Mouse (Mus musculus) heart, embryonic 13.5 days (tissue): Measurements from ENCODE around the gene Trim44. TPM values are rescaled to one million over a fixed set of nuclear protein-coding genes. Genes with fewer than 3 reads are reported as not detected.

Experiments used
- ATAC-seq: fragments of 200-750 bp; cut with Nextera tagmentation; 2 replicates; pipeline ENCODE4 v1.8.0; 2017; ENCODE audit warnings: moderate TSS enrichment; ENCODE audit not compliant: insufficient number of reproducible peaks, low FRiP score, low TSS enrichment; ENCODE audit errors: extremely low read depth
- H3K27ac ChIP-seq: fragments of 300-500 bp; sonication (generic); replicated peaks from 2 replicates; pipeline ENCODE4 v1.5.1; 2015; ENCODE audit warnings: moderate library complexity, mild to moderate bottlenecking, inconsistent platforms
- H3K27me3 ChIP-seq: fragments of 300-500 bp; sonication (generic); replicated peaks from 2 replicates; pipeline ENCODE4 v1.6.1; 2015; ENCODE audit warnings: mild to moderate bottlenecking, inconsistent platforms
- H3K36me3 ChIP-seq: fragments of 300-500 bp; sonication (generic); 2 replicates; pipeline ENCODE4 v1.6.1; 2015; ENCODE audit warnings: mild to moderate bottlenecking, inconsistent platforms
- H3K4me1 ChIP-seq: fragments of 300-500 bp; sonication (generic); 2 replicates; pipeline ENCODE4 v1.6.1; 2015; ENCODE audit warnings: inconsistent platforms
- H3K4me2 ChIP-seq: fragments of 300-500 bp; sonication (generic); 2 replicates; pipeline ENCODE4 v1.6.1; 2015; ENCODE audit warnings: inconsistent platforms, mild to moderate bottlenecking, moderate library complexity
- H3K4me3 ChIP-seq: fragments of 300-500 bp; sonication (generic); 2 replicates; pipeline ENCODE4 v1.5.1; 2015; ENCODE audit warnings: moderate library complexity, mild to moderate bottlenecking, inconsistent platforms
- H3K9ac ChIP-seq: fragments of 300-500 bp; sonication (generic); 2 replicates; pipeline ENCODE4 v1.6.1; 2015; ENCODE audit warnings: inconsistent platforms, mild to moderate bottlenecking, moderate library complexity
- H3K9me3 ChIP-seq: fragments of 300-500 bp; sonication (generic); 2 replicates; pipeline ENCODE4 v1.6.1; 2016; ENCODE audit warnings: inconsistent platforms
- WGBS: fragments of 180-500 bp; shearing (Covaris S2); methylation state at CpG from one replicate; pipeline ENCODE4 v1.1.7; 2015; ENCODE audit warnings: mixed read lengths; 5-methylcytosine and 5-hydroxymethylcytosine counted together
- polyA plus RNA-seq: library from polyadenylated mRNA; unstranded; fragments of >200 nt; fragmentation: Nextera tagmentation; extraction: Ambion mirVana; gene quantifications from 2 replicates; pipeline ENCODE4 v1.2.1, GENCODE M21; 2015

The Trim44 gene
- polyA plus RNA-seq, 1 experiment from 2014 or later = 17.7 TPM

DNA sequence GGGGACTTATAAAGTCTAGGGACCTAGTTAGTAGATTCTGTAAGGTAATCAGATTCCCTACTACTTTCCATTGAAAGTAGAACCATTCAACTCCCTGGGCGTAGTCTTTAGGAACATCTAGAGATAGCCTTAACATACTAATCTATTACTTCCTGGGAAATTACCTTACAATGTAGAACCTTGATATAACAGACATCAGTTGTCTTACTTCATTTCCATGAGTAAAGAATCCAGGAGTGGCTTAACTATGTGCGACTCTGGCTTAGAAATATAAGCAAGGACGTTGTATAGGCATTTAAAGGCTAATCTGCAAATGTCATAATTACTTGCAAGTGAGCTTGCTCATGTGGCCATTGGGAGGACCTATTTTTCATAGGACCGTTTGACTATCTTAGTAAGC, 4.3 kb downstream of the Trim44 start:
- Histone ChIP-seq H3K27ac (no peak overlapping the region), H3K27me3 (no peaks in the 10 kb centered on the region), H3K36me3 (peaks cover 6% of the 10 kb centered on the region; the same call in 1 of the 2 replicates), H3K9ac (no peak overlapping the region), H3K4me1 (peaks cover 39% of the 10 kb centered on the region), H3K9me3 (no peaks in the 10 kb centered on the region), H3K4me2 (no peak overlapping the region), H3K4me3 (no peak overlapping the region)
- no peak for ATAC-seq
- WGBS = 87% methylated on average over 4 of the region's 4 CpGs

GRCm38 (mm10) chr2:102401352-102401692, 6.3 kb downstream of the Trim44 start:
- Histone ChIP-seq H3K27ac (peak overlapping the region; percentile 95), H3K9me3 (no peaks in the 10 kb centered on the region), H3K4me3 (peak overlapping the region; percentile 68), H3K4me1 (peaks cover 35% of the 10 kb centered on the region), H3K36me3 (peaks cover 6% of the 10 kb centered on the region; the same call in 1 of the 2 replicates), H3K4me2 (peak overlapping the region; percentile 89), H3K9ac (peak overlapping the region; percentile 87), H3K27me3 (no peaks in the 10 kb centered on the region)
- 25% methylated on average over 6 of the region's 6 CpGs for WGBS
- ATAC-seq = 0 out of 2 replicates have a peak, but pooled peaks have one; percentile 10

DNA sequence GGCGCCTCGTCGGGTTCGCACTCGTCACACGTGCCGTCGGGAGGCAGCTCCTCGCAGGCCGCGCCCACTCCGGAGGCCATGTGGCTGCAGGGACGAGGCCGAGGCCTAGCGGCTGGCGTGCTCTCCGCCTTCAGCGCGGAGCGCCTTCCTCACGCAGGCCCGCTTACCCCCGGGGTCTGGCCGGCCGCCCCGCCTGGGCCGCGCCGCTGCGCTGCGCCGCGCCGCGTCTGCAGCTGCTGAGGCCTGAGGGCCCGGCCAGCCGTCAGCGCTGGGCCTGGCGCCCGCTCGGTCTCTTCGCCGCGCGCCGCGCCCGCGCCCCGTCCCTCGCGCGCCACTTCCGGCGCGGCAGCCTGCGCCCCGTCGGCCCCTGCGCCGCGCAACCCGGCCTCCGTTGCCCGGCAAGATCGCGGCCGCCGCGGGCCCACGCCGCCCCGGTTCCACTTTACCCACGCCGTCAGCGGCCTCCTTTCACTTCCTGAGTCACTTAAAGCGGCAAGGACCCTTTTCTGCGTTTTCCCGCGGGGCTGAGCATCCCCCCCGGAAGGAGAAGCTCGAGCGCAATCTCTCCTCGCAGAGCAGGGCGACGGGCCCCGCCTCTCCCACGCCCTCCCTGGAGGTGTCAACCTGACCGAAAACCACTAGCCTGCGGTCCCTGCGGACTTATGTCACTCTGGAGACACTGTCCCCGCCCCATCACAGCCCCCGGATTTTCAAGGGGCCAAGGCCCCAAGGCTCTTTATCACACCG, 6.8 kb downstream of the Trim44 start:
- peak overlapping the region; percentile 68 for H3K4me3 ChIP-seq
- H3K27me3 ChIP-seq = no peaks in the 10 kb centered on the region
- H3K36me3 ChIP-seq = peaks cover 6% of the 10 kb centered on the region; the same call in 1 of the 2 replicates
- H3K27ac ChIP-seq = peak overlapping the region; percentile 95
- WGBS = under 1% methylated on average over 91 of the region's 94 CpGs
- H3K9me3 ChIP-seq = no peaks in the 10 kb centered on the region
- peak overlapping the region; percentile 87 for H3K9ac ChIP-seq
- peak overlapping the region; percentile 89 for H3K4me2 ChIP-seq
- peak; percentile 73 for ATAC-seq
- H3K4me1 ChIP-seq = peaks cover 33% of the 10 kb centered on the region

GRCm38 (mm10) chr2:102399864-102400604, 7.6 kb downstream of the Trim44 start:
- Histone ChIP-seq H3K9ac (peak overlapping the region; percentile 87), H3K27me3 (no peaks in the 10 kb centered on the region), H3K4me3 (peak overlapping the region; percentile 68), H3K27ac (peak overlapping the region; percentile 95), H3K9me3 (no peaks in the 10 kb centered on the region), H3K4me1 (peaks cover 33% of the 10 kb centered on the region), H3K36me3 (peaks cover 6% of the 10 kb centered on the region; the same call in 1 of the 2 replicates), H3K4me2 (peak overlapping the region; percentile 89)
- 35% methylated on average over 48 of the region's 48 CpGs for WGBS
- ATAC-seq = peak; percentile 33; the same call in 1 of the 2 replicates

DNA sequence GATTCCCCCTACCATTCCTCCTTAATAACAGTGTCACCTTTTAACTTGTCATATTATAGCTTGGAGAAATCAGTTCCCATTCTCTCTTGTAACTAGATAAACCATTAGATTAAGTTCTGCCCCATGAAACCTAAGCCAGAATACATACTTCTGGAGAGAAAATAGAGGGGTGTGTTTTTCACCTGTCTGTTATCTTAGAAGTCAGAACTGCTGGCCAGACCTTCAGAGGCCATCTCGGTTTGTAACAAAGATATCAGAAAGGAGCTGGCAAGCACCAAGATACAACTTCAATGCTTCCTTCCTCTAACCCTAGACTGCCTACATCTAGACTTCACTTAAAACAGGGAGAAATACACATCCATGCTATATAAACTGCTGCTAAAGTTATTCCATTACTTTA, 11.1 kb downstream of the Trim44 start:
- Histone ChIP-seq H3K4me1 (peaks cover 33% of the 10 kb centered on the region), H3K4me2 (no peak overlapping the region), H3K27ac (no peak overlapping the region), H3K27me3 (no peaks in the 10 kb centered on the region), H3K9me3 (peaks cover 2% of the 10 kb centered on the region; the same call in 1 of the 2 replicates), H3K4me3 (no peak overlapping the region), H3K9ac (no peak overlapping the region), H3K36me3 (peaks cover 11% of the 10 kb centered on the region; the same call in 1 of the 2 replicates)
- 31% methylated on average over 1 of the region's 1 CpGs for WGBS
- no peak for ATAC-seq

- Histone ChIP-seq H3K9me3 (peaks cover 12% of the 10 kb centered on the region), H3K9ac (no peak overlapping the region), H3K27me3 (no peaks in the 10 kb centered on the region), H3K4me3 (no peak overlapping the region), H3K4me2 (no peak overlapping the region), H3K4me1 (peaks cover 19% of the 10 kb centered on the region), H3K27ac (no peak overlapping the region), H3K36me3 (0 out of 2 replicates have a peak, but pooled peaks cover 4% of the 10 kb centered on the region)
- ATAC-seq = no peak
- 70% methylated on average over 1 of the region's 1 CpGs for WGBS
Observed at GRCm38 (mm10) chr2:102393457-102393856, 14.2 kb downstream of the Trim44 start.

DNA sequence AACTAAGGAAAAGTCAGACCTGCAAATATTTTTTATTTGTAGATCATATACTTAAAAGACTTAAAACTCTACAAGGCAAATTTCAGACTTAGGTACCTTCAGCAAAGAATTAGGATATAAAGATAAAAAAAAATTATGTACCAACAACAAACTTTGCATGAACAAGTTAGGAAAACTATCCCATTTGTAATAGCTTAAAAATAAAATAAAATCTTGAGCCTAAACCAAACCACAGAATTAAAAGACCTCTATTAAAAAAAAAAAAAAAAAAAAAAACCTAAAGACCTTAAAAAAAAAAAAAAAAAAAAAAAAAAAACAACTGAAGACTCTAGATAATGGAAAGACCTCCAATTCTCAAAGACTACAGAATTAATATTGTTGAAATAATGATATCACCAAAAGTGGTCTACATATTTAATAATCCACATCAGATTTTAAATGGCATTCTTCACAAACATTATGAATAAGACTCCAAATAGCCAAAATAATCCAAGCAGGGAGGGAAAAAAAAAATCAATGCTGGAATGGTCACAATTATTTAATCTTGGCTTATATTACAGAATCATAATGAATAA, 22.2 kb downstream of the Trim44 start:
- no peak for ATAC-seq
- H3K27ac ChIP-seq = no peak overlapping the region
- no peak overlapping the region for H3K4me3 ChIP-seq
- no peak overlapping the region for H3K9ac ChIP-seq
- no peak overlapping the region for H3K4me2 ChIP-seq
- peaks cover 10% of the 10 kb centered on the region; the same call in 1 of the 2 replicates for H3K9me3 ChIP-seq
- H3K4me1 ChIP-seq = peaks cover 34% of the 10 kb centered on the region
- H3K36me3 ChIP-seq = peaks cover 8% of the 10 kb centered on the region
- no peaks in the 10 kb centered on the region for H3K27me3 ChIP-seq

GRCm38 (mm10) chr2:102384496-102384895, 23.1 kb downstream of the Trim44 start:
- no peaks in the 10 kb centered on the region for H3K27me3 ChIP-seq
- H3K9ac ChIP-seq = peak overlapping the region; percentile 50; the same call in 1 of the 2 replicates
- WGBS = 29% methylated on average over 1 of the region's 1 CpGs

DNA sequence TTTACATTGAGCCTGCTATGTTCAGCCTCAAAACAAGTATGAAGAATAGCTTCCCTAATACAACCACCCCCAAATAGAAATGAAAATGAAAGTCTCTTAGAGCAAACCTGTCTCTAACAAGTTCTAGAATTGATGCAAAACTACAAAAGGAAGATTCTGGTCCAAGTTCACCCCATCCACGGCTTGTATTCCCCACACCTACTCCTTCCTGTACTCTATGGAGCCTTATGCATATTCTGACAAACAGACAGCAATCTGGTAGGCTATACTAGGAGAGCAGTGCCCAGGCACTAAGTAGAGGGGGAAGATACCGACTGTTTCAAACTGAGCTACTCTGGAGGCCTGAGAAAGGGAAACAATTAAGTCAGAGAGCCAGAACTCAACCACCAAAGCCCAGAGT, 23.6 kb downstream of the Trim44 start:
- peak overlapping the region; percentile 42; the same call in 1 of the 2 replicates for H3K27ac ChIP-seq

More at GRCm38 (mm10) chr2:102384496-102384895, 23.1 kb downstream of the Trim44 start:
- no peak for ATAC-seq
- Histone ChIP-seq H3K4me3 (no peak overlapping the region), H3K27ac (peak overlapping the region; percentile 42; the same call in 1 of the 2 replicates), H3K36me3 (peaks cover 14% of the 10 kb centered on the region), H3K4me2 (no peak overlapping the region), H3K4me1 (peaks cover 36% of the 10 kb centered on the region), H3K9me3 (peaks cover 10% of the 10 kb centered on the region; the same call in 1 of the 2 replicates)

GRCm38 (mm10) chr2:102383069-102383834, 24.4 kb downstream of the Trim44 start:
- Histone ChIP-seq H3K9ac (0 out of 2 replicates have a peak overlapping the region, but pooled peaks have one; percentile 0), H3K9me3 (no peaks in the 10 kb centered on the region), H3K36me3 (peaks cover 15% of the 10 kb centered on the region), H3K27me3 (no peaks in the 10 kb centered on the region), H3K4me1 (peaks cover 39% of the 10 kb centered on the region), H3K4me3 (no peak overlapping the region), H3K27ac (no peak overlapping the region), H3K4me2 (no peak overlapping the region)
- 60% methylated on average over 3 of the region's 3 CpGs for WGBS
- ATAC-seq = no peak

More for the DNA sequence above, 23.6 kb downstream of the Trim44 start:
- H3K4me2 ChIP-seq = no peak overlapping the region
- H3K27me3 ChIP-seq = no peaks in the 10 kb centered on the region
- peaks cover 15% of the 10 kb centered on the region for H3K36me3 ChIP-seq
- H3K4me1 ChIP-seq = peaks cover 39% of the 10 kb centered on the region
- peak overlapping the region; percentile 50; the same call in 1 of the 2 replicates for H3K9ac ChIP-seq
- WGBS = 40% methylated on average over 2 of the region's 2 CpGs
- H3K4me3 ChIP-seq = no peak overlapping the region
- no peak for ATAC-seq
- H3K9me3 ChIP-seq = peaks cover 7% of the 10 kb centered on the region; the same call in 1 of the 2 replicates
